Mouse (Mus musculus) limb, embryonic 12.5 days (tissue): Measurements from ENCODE around the gene Prps1l1. TPM values are rescaled to one million over a fixed set of nuclear protein-coding genes. Genes with fewer than 3 reads are reported as not detected.

Experiments used
- ATAC-seq: fragments of 200-750 bp; cut with Nextera tagmentation; 2 replicates; pipeline ENCODE4 v1.8.0; 2017; ENCODE audit warnings: low read depth, moderate TSS enrichment; ENCODE audit not compliant: insufficient number of reproducible peaks, insufficient read depth, low FRiP score, low TSS enrichment
- H3K27ac ChIP-seq: fragments of 300-500 bp; sonication (generic); 2 replicates; pipeline ENCODE4 v1.5.1; 2016; ENCODE audit warnings: mild to moderate bottlenecking, moderate library complexity
- H3K27me3 ChIP-seq: fragments of 300-500 bp; sonication (generic); 2 replicates; pipeline ENCODE4 v1.6.1; 2016; ENCODE audit warnings: mild to moderate bottlenecking, moderate library complexity
- H3K36me3 ChIP-seq: fragments of 300-500 bp; sonication (generic); 2 replicates; pipeline ENCODE4 v1.6.1; 2016; ENCODE audit warnings: mild to moderate bottlenecking, moderate library complexity
- H3K4me1 ChIP-seq: fragments of 300-500 bp; sonication (generic); replicated peaks from 2 replicates; pipeline ENCODE4 v1.6.1; 2016
- H3K4me2 ChIP-seq: fragments of 300-500 bp; sonication (generic); 2 replicates; pipeline ENCODE4 v1.6.1; 2016; ENCODE audit warnings: mild to moderate bottlenecking, moderate library complexity
- H3K4me3 ChIP-seq: fragments of 300-500 bp; sonication (generic); replicated peaks from 2 replicates; pipeline ENCODE4 v1.5.1; 2016; ENCODE audit warnings: mild to moderate bottlenecking
- H3K9ac ChIP-seq: fragments of 300-500 bp; sonication (generic); replicated peaks from 2 replicates; pipeline ENCODE4 v1.6.1; 2016; ENCODE audit warnings: mild to moderate bottlenecking, moderate library complexity
- H3K9me3 ChIP-seq: fragments of 300-500 bp; sonication (generic); 2 replicates; pipeline ENCODE4 v1.6.1; 2016; ENCODE audit warnings: mild to moderate bottlenecking, moderate library complexity
- WGBS: fragments of 180-500 bp; shearing (Covaris S2); methylation state at CpG from one replicate; pipeline ENCODE4 v1.1.7; 2016; 5-methylcytosine and 5-hydroxymethylcytosine counted together
- polyA plus RNA-seq: library from polyadenylated mRNA; unstranded; fragments of >200 nt; fragmentation: Nextera tagmentation; extraction: Ambion mirVana; gene quantifications from 2 replicates; pipeline ENCODE4 v1.2.1, GENCODE M21; 2016

The Prps1l1 gene
- polyA plus RNA-seq, 1 experiment from 2014 or later: not detected

DNA sequence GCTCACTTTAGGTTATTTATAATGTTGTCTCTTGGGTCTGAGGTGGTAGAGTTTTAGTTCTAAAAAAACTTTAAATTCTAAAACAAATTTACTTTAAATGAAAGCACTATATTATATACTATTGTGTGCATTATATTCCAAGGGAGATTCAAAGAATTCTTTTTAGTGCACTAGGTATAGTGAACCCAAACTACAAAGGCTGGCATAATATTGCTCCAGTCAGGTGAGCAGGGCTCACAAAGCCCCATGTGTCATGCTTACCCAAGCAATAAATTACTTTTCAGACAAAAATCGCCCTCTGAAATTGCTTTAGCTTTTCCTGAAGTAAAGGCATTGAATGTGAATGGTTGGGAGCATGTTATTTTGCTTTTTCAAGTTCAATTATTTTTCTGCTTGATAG lies 43.0 kb downstream of the Prps1l1 start:
- no peaks in the 10 kb centered on the region for H3K4me1 ChIP-seq
- no peak overlapping the region for H3K27ac ChIP-seq
- H3K4me2 ChIP-seq: no peak overlapping the region
- WGBS: 74% methylated on average over 1 of the region's 1 CpGs
- H3K36me3 ChIP-seq: no peaks in the 10 kb centered on the region
- no peaks in the 10 kb centered on the region for H3K9me3 ChIP-seq
- no peak for ATAC-seq
- H3K9ac ChIP-seq: no peak overlapping the region
- H3K4me3 ChIP-seq: no peak overlapping the region
- H3K27me3 ChIP-seq: no peaks in the 10 kb centered on the region

Other genes starting within 250 kb of the Prps1l1 start
- 10.6 and 13.0 TPM in 2 replicates for gene Hdac9, start 67.7 kb upstream of the Prps1l1 start, polyA plus RNA-seq
- gene Snx13, start 62.4 kb downstream of the Prps1l1 start, polyA plus RNA-seq: 23.0 and 23.2 TPM in 2 replicates